Mouse (Mus musculus) midbrain, postnatal 0 days (tissue): ENCODE results near the gene Chchd4. TPM values are rescaled to one million over a fixed set of nuclear protein-coding genes. Genes with fewer than 3 reads are reported as not detected.

Source experiments
- ATAC-seq: fragments of 200-750 bp; cut with Nextera tagmentation; 2 replicates; pipeline ENCODE4 v1.8.0; 2017; ENCODE audit warnings: moderate number of reproducible peaks, mild to moderate bottlenecking, moderate TSS enrichment, moderate library complexity; ENCODE audit not compliant: low FRiP score
- DNase-seq: peaks from one replicate; pipeline ENCODE4 v3.0.0-alpha.2; 2015; ENCODE audit warnings: low spot score
- H3K27ac ChIP-seq: fragments of 300-500 bp; sonication (generic); 2 replicates; pipeline ENCODE4 v1.5.1; 2014; ENCODE audit warnings: low read depth, mild to moderate bottlenecking, low read length, mixed read lengths
- H3K27me3 ChIP-seq: fragments of 300-500 bp; sonication (generic); 2 replicates; pipeline ENCODE4 v1.6.1; 2014; ENCODE audit warnings: low read length, control low read depth, mixed read lengths; ENCODE audit not compliant: insufficient read depth
- H3K36me3 ChIP-seq: fragments of 300-500 bp; sonication (generic); 2 replicates; pipeline ENCODE4 v1.6.1; 2014; ENCODE audit warnings: low read length, control low read depth, mixed read lengths; ENCODE audit not compliant: insufficient read depth
- H3K4me1 ChIP-seq: fragments of 300-500 bp; sonication (generic); 2 replicates; pipeline ENCODE4 v1.6.1; 2014; ENCODE audit warnings: mild to moderate bottlenecking, control low read depth, antibody characterized with exemption, low read length, mixed read lengths; ENCODE audit not compliant: insufficient read depth
- H3K4me2 ChIP-seq: fragments of 300-500 bp; sonication (generic); 2 replicates; pipeline ENCODE4 v1.6.1; 2014; ENCODE audit warnings: low read depth, mild to moderate bottlenecking, low read length, mixed read lengths; ENCODE audit not compliant: poor library complexity, severe bottlenecking
- H3K4me3 ChIP-seq: fragments of 300-500 bp; sonication (generic); 2 replicates; pipeline ENCODE4 v1.5.1; 2014; ENCODE audit warnings: low read depth, mild to moderate bottlenecking, low read length, moderate library complexity
- H3K9ac ChIP-seq: fragments of 300-500 bp; sonication (generic); replicated peaks from 2 replicates; pipeline ENCODE4 v1.6.1; 2014; ENCODE audit warnings: mild to moderate bottlenecking, low read length, moderate library complexity, mixed read lengths; ENCODE audit not compliant: poor library complexity, severe bottlenecking
- H3K9me3 ChIP-seq: fragments of 300-500 bp; sonication (generic); 2 replicates; pipeline ENCODE4 v1.6.1; 2016; ENCODE audit warnings: low read length, control low read depth
- CTCF ChIP-seq: IDR thresholded peaks from 2 replicates; pipeline ENCODE4 v1.5.1; 2016; ENCODE audit warnings: antibody characterized with exemption, mild to moderate bottlenecking
- WGBS: fragments of 180-500 bp; shearing (Covaris S2); extraction: QIAGEN DNeasy Blood & Tissue Kit; methylation state at CpG from one replicate; pipeline ENCODE4 v1.1.7; 2014; 5-methylcytosine and 5-hydroxymethylcytosine counted together
- polyA plus RNA-seq: library from polyadenylated mRNA; unstranded; fragments of >200 nt; fragmentation: Nextera tagmentation; extraction: Ambion mirVana; gene quantifications from 2 replicates; pipeline ENCODE4 v1.2.1, GENCODE M21; 2015
- total RNA-seq: library from RNA; depleted of rRNA; stranded (reverse); fragments of >200 nt; gene quantifications from 2 replicates; pipeline ENCODE4 v1.2.3, GENCODE M21; 2014

Gene Chchd4
- total and polyA plus RNA-seq, 2 experiments from 2014 or later, result 20.8 to 36.2 TPM

DNA sequence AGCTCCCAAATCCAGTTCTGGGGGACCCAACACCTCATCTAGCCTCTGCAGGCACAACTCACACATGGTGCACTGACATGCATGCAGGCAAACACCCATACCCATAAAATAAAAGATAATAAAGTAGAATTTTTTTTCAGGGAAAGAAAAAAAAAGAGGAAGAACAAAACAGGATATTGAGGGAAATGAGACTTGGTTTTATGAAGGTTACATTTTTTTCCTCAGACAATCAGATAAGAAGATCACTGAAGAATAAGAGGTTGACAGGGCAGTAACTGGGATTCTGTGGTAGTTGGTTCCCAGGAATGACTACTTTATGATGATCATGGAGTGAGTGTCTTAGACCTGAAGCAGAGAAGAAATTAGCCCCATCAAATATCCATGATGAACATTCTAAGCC, 40.8 kb upstream of the Chchd4 start:
- Histone ChIP-seq H3K9me3 (no peaks in the 10 kb centered on the region), H3K4me1 (no peaks in the 10 kb centered on the region), H3K4me3 (no peak overlapping the region), H3K36me3 (peaks cover 12% of the 10 kb centered on the region), H3K9ac (no peak overlapping the region), H3K27me3 (no peaks in the 10 kb centered on the region), H3K27ac (no peak overlapping the region), H3K4me2 (no peak overlapping the region)
- no peak for DNase-seq
- no peak for ATAC-seq
- no peak for TF ChIP-seq CTCF

DNA sequence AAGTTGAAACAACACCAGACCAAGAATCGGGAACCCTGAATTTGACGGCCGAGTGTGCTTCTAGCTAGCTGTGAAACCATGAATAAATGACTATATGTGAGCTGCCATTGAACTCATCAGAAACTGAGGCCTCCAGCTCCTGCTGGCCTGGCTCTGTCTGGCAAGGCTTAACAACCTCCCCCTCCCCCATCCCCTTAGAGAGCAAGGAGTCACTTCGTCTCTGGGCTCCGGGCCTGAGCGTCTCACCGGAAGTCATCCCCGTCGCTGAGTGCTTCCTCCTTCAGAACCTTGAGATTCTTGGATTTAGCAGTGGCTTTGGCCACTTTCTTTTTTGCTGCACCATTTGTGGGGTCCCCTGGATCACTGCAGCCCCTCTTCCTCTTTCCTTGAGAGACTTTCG, 36.9 kb upstream of the Chchd4 start:
- ATAC-seq (no peak), DNase-seq (no peak)
- no peak for TF ChIP-seq CTCF
- Histone ChIP-seq H3K4me1 (no peaks in the 10 kb centered on the region), H3K4me3 (no peak overlapping the region), H3K9me3 (no peaks in the 10 kb centered on the region), H3K27ac (no peak overlapping the region), H3K27me3 (no peaks in the 10 kb centered on the region), H3K36me3 (peaks cover 23% of the 10 kb centered on the region), H3K9ac (no peak overlapping the region), H3K4me2 (no peak overlapping the region)
- 83% methylated on average over 10 of the region's 10 CpGs for WGBS

DNA sequence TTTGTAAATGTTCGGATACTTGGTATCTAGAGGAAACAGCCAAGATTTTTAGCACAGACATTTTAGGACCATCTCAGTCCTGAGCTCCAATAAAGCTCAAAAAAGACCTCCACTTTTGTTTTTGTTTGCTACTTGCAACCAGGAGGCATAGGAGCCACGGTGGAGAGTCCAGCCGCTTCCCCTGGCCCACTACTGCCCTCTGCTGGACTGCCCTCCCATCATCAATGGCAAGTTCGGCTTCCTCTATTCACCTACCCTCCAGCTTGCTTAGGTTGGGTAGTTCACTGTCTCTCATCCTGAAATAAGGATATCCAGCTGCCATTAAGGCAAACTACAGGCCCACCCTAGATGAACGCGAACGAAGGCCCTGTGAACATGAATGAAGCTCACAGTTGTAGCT, 36.0 kb upstream of the Chchd4 start:
- no peaks in the 10 kb centered on the region for H3K4me1 ChIP-seq
- H3K36me3 ChIP-seq, result peaks cover 32% of the 10 kb centered on the region
- no peak overlapping the region for H3K27ac ChIP-seq
- DNase-seq (peak; percentile 31), ATAC-seq (no peak)
- no peak overlapping the region for H3K4me3 ChIP-seq
- TF ChIP-seq CTCF, result peak; percentile 77
- H3K4me2 ChIP-seq, result no peak overlapping the region
- H3K9me3 ChIP-seq, result no peaks in the 10 kb centered on the region
- H3K27me3 ChIP-seq, result no peaks in the 10 kb centered on the region
- WGBS, result 48% methylated on average over 7 of the region's 7 CpGs
- no peak overlapping the region for H3K9ac ChIP-seq

DNA sequence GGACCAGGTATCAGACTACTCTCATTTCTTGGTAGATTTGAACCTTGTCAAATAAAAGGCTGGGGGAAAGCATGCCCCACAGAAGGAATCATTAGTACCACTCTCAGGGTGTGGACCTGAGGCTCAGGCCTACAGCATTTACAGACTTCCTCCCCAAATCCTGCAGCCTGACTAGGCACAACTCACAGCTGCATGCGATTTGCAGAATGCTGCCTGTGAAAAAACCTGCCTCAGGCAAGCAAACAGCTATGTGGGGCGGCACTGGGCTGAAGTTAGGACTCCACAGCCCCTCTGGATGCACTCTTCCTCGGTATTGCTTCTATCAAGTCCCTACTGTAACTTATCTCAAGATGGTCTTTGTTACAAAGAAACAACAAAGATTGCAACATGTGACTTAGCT, 34.7 kb upstream of the Chchd4 start:
- no peak for TF ChIP-seq CTCF
- Histone ChIP-seq H3K4me3 (no peak overlapping the region), H3K9ac (no peak overlapping the region), H3K27me3 (no peaks in the 10 kb centered on the region), H3K27ac (no peak overlapping the region), H3K4me1 (no peaks in the 10 kb centered on the region), H3K36me3 (peaks cover 44% of the 10 kb centered on the region), H3K4me2 (no peak overlapping the region), H3K9me3 (no peaks in the 10 kb centered on the region)
- no peak for ATAC-seq
- WGBS, result 86% methylated on average over 3 of the region's 3 CpGs
- no peak for DNase-seq

DNA sequence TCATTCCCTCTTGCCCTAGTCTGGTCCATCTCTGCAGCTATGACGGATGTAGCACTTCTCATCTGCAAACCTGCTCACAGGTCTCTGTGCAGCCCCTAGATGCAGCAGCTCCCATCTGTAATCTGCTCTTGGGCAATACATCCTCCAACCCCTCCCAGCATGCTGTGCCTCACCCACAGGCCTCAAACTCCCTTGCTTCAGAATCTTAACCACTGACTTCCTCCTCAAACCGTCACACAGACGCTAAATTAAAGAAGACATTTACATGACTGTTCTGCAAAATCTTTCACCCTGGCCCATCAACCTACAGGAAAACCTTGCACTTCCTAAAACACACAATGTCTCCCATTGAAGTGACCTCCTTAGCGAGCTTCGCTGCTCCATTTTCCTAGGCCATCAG, 32.7 kb upstream of the Chchd4 start:
- Histone ChIP-seq H3K4me2 (no peak overlapping the region), H3K36me3 (peaks cover 57% of the 10 kb centered on the region), H3K27ac (no peak overlapping the region), H3K4me3 (no peak overlapping the region), H3K9ac (no peak overlapping the region), H3K27me3 (no peaks in the 10 kb centered on the region), H3K9me3 (no peaks in the 10 kb centered on the region), H3K4me1 (no peaks in the 10 kb centered on the region)
- no peak for ATAC-seq
- no peak for TF ChIP-seq CTCF
- no peak for DNase-seq
- WGBS, result 92% methylated on average over 5 of the region's 5 CpGs

DNA sequence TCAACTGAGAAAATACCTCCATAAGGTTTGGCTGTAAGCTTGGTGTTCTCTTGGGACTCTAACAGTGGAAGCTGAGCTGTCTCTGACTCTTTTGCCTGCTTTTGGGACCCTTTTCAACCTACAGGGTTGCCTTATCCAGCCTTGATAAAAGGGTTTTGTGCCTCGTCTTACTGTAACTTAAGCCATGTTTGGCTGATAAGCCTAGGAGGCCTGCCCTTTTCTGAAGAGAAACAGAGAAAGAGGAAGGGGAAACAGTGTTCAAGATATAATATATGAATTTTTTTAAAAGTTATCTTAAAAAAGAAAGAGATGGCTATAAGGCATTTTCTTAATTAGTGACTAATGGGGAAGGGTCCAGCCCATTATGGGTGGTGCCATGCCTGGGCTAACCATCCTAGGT, 30.0 kb upstream of the Chchd4 start:
- Histone ChIP-seq H3K4me3 (no peak overlapping the region), H3K9ac (no peak overlapping the region), H3K27me3 (no peaks in the 10 kb centered on the region), H3K36me3 (peaks cover 72% of the 10 kb centered on the region), H3K27ac (no peak overlapping the region), H3K9me3 (no peaks in the 10 kb centered on the region), H3K4me2 (no peak overlapping the region), H3K4me1 (no peaks in the 10 kb centered on the region)
- DNase-seq (no peak), ATAC-seq (no peak)
- no peak for TF ChIP-seq CTCF
- 88% methylated on average over 1 of the region's 1 CpGs for WGBS

DNA sequence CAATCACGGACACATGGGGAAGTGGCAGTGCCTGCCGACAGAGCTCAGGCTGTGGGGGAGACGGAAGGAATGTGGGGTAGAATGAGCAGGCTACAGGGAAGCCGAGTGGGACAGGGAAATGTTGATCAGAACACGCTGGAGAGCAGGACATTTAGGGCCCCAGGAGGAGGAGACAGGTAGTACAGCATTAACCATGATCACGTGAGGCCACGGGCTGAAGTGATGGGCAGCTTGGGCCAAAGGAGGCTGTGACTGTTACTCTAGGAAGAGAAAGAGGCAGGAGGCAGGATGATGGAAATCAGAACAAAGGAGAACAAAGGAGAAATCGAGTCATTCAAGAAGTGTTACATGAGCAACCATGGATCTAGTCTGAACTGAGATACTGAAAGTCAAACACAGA, 21.2 kb upstream of the Chchd4 start:
- no peaks in the 10 kb centered on the region for H3K4me1 ChIP-seq
- no peak overlapping the region for H3K4me2 ChIP-seq
- H3K27ac ChIP-seq, result no peak overlapping the region
- peaks cover 78% of the 10 kb centered on the region for H3K36me3 ChIP-seq
- H3K27me3 ChIP-seq, result no peaks in the 10 kb centered on the region
- no peak for TF ChIP-seq CTCF
- DNase-seq, result no peak
- ATAC-seq, result no peak
- no peaks in the 10 kb centered on the region for H3K9me3 ChIP-seq
- 90% methylated on average over 8 of the region's 8 CpGs for WGBS
- H3K9ac ChIP-seq, result no peak overlapping the region
- no peak overlapping the region for H3K4me3 ChIP-seq
